Comparison of ENCODE assay signal across 8 mouse cellular contexts in the genomic region with DNA sequence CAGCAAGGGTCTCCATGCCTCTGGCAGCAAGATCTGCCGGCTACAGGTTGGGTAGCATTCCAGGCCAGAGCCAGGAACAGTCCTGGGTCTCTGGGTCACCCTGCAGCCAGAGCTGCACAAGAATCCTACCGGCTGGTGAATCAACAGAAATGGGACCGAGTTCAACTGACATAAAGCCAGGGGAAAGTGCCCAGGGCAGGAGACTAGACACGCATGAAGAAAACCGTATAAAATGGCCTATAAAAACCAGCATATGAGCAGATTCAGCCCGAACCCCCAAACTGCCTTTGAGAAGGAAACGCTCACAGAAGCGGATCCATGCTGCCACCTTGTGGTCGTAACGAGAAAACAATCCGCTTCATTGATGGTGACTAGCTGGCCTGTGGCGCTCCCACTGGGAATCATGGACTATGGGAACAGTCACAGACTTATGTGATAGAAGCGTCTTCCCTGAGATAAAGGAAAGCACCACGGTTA. TPM values are rescaled to one million over a fixed set of nuclear protein-coding genes. Genes with fewer than 3 reads are reported as not detected.
DNase-seq lines count a peak whose midpoint lies in the region; ATAC-seq and TF ChIP-seq lines count a peak whose summit lies in the region.

No protein-coding gene starts in this region.

- H3K4me3 ChIP-seq in ES-Bruce4 (ENCODE audit: low read depth, low read length), result no peak overlapping the region
- H3K4me3 ChIP-seq in forebrain, embryonic 11.5 days (ENCODE audit: low read depth, low read length), result no peak overlapping the region
- peak overlapping the region; percentile 37 for H3K4me3 ChIP-seq in heart, embryonic 16.5 days (ENCODE audit: low read length)
- H3K4me3 ChIP-seq in liver, embryonic 12.5 days, result no peak overlapping the region
- H3K4me3 ChIP-seq in stomach, embryonic 15.5 days (replicated peaks), result no peak overlapping the region

- no peak overlapping the region for H3K27ac ChIP-seq in ES-Bruce4 (ENCODE audit: insufficient read depth, low read length)
- no peak overlapping the region for H3K27ac ChIP-seq in forebrain, embryonic 11.5 days (ENCODE audit: low read depth, low read length)
- no peak overlapping the region for H3K27ac ChIP-seq in heart, embryonic 16.5 days (ENCODE audit: low read length)
- H3K27ac ChIP-seq in liver, embryonic 12.5 days, result no peak overlapping the region
- H3K27ac ChIP-seq in stomach, embryonic 15.5 days, result no peak overlapping the region

- ATAC-seq in forebrain, embryonic 11.5 days (replicated peaks; ENCODE audit: low FRiP score), result no peak
- no peak for ATAC-seq in heart, embryonic 16.5 days (replicated peaks; ENCODE audit: extremely low read depth, insufficient read depth, low FRiP score)
- no peak for ATAC-seq in liver, embryonic 12.5 days
- ATAC-seq in stomach, embryonic 15.5 days (ENCODE audit: insufficient read depth, low FRiP score, low read depth), result no peak

- no peak for TF ChIP-seq EP300 in ES-Bruce4 (IDR thresholded peaks at IDR 0.05; ENCODE audit: insufficient read depth, low read depth, low read length)

- TF ChIP-seq CTCF in ES-Bruce4 (IDR thresholded peaks at IDR 0.05; ENCODE audit: low read depth, low read length), result peak; percentile 93

- no peaks in the 10 kb centered on the region for H3K36me3 ChIP-seq in ES-Bruce4 (ENCODE audit: control insufficient read depth, insufficient read depth, low read length, poor library complexity, severe bottlenecking)
- H3K36me3 ChIP-seq in forebrain, embryonic 11.5 days (ENCODE audit: control insufficient read depth, insufficient read depth, low read length), result no peaks in the 10 kb centered on the region
- no peaks in the 10 kb centered on the region for H3K36me3 ChIP-seq in heart, embryonic 16.5 days (ENCODE audit: control insufficient read depth, insufficient read depth)
- H3K36me3 ChIP-seq in liver, embryonic 12.5 days, result no peaks in the 10 kb centered on the region
- no peaks in the 10 kb centered on the region for H3K36me3 ChIP-seq in stomach, embryonic 15.5 days

- no peak overlapping the region for H3K9ac ChIP-seq in ES-Bruce4 (ENCODE audit: low read depth, poor library complexity, severe bottlenecking)
- 0 out of 2 replicates have a peak overlapping the region, but pooled peaks have one; percentile 7 for H3K9ac ChIP-seq in forebrain, embryonic 11.5 days (ENCODE audit: low read length)
- 0 out of 2 replicates have a peak overlapping the region, but pooled peaks have one; percentile 38 for H3K9ac ChIP-seq in heart, embryonic 16.5 days (ENCODE audit: low read length)
- no peak overlapping the region for H3K9ac ChIP-seq in liver, embryonic 12.5 days
- no peak overlapping the region for H3K9ac ChIP-seq in stomach, embryonic 15.5 days

- H3K9me3 ChIP-seq in ES-Bruce4 (replicated peaks; ENCODE audit: control insufficient read depth, insufficient read depth, low read length, poor library complexity, severe bottlenecking), result no peaks in the 10 kb centered on the region
- no peaks in the 10 kb centered on the region for H3K9me3 ChIP-seq in forebrain, embryonic 11.5 days (ENCODE audit: control insufficient read depth, low read length)
- H3K9me3 ChIP-seq in heart, embryonic 16.5 days (replicated peaks; ENCODE audit: control insufficient read depth, low read length), result 0 out of 2 replicates have a peak, but pooled peaks cover 2% of the 10 kb centered on the region
- H3K9me3 ChIP-seq in liver, embryonic 12.5 days (replicated peaks), result no peaks in the 10 kb centered on the region
- no peaks in the 10 kb centered on the region for H3K9me3 ChIP-seq in stomach, embryonic 15.5 days

- H3K27me3 ChIP-seq in ES-Bruce4 (ENCODE audit: control insufficient read depth, insufficient read depth, low read length, poor library complexity, severe bottlenecking), result no peaks in the 10 kb centered on the region
- no peaks in the 10 kb centered on the region for H3K27me3 ChIP-seq in forebrain, embryonic 11.5 days (ENCODE audit: control insufficient read depth, insufficient read depth, low read length)
- H3K27me3 ChIP-seq in heart, embryonic 16.5 days (ENCODE audit: control insufficient read depth, insufficient read depth, low read length), result no peaks in the 10 kb centered on the region; the same call in none of the 2 replicates
- H3K27me3 ChIP-seq in liver, embryonic 12.5 days (replicated peaks), result 0 out of 2 replicates have a peak, but pooled peaks cover 5% of the 10 kb centered on the region
- H3K27me3 ChIP-seq in stomach, embryonic 15.5 days (replicated peaks), result no peaks in the 10 kb centered on the region

- H3K4me2 ChIP-seq in forebrain, embryonic 11.5 days (ENCODE audit: low read depth, low read length, severe bottlenecking), result peak overlapping the region; percentile 26; the same call in 1 of the 2 replicates
- H3K4me2 ChIP-seq in heart, embryonic 16.5 days (ENCODE audit: low read depth, low read length), result peak overlapping the region; percentile 59
- H3K4me2 ChIP-seq in liver, embryonic 12.5 days, result peak overlapping the region; percentile 45
- peak overlapping the region; percentile 48 for H3K4me2 ChIP-seq in stomach, embryonic 15.5 days

- DNase-seq in c-Kit-positive CD71-positive TER-119-negative erythroid progenitor cells, embryonic 14.5 days (ENCODE audit: low read depth), result peak; percentile 61
- peak; percentile 86 for DNase-seq in forebrain, embryonic 11.5 days (ENCODE audit: low spot score)
- peak; percentile 86 for DNase-seq in kidney, postnatal 14 days
- DNase-seq in natural killer cell, adult 2 months (ENCODE audit: low spot score in 2 of 2), result peak; percentile 39 to 65

- TF ChIP-seq POLR2A in ES-Bruce4 (IDR thresholded peaks at IDR 0.05; ENCODE audit: insufficient read depth, low read length), result no peak

- no peaks in the 10 kb centered on the region for H3K4me1 ChIP-seq in ES-Bruce4 (ENCODE audit: control insufficient read depth, insufficient read depth, low read length)
- H3K4me1 ChIP-seq in forebrain, embryonic 11.5 days (replicated peaks; ENCODE audit: control insufficient read depth, insufficient read depth, low read length), result 0 out of 2 replicates have a peak, but pooled peaks cover 1% of the 10 kb centered on the region
- H3K4me1 ChIP-seq in heart, embryonic 16.5 days (ENCODE audit: control insufficient read depth, insufficient read depth, low read length), result 0 out of 2 replicates have a peak, but pooled peaks cover 2% of the 10 kb centered on the region
- H3K4me1 ChIP-seq in liver, embryonic 12.5 days, result peaks cover 9% of the 10 kb centered on the region; the same call in 1 of the 2 replicates
- no peaks in the 10 kb centered on the region for H3K4me1 ChIP-seq in stomach, embryonic 15.5 days

- 6% methylated on average over 14 of the region's 14 CpGs for WGBS in forebrain, embryonic 11.5 days
- 3% methylated on average over 14 of the region's 14 CpGs for WGBS in heart, embryonic 16.5 days
- 7% methylated on average over 14 of the region's 14 CpGs for WGBS in liver, embryonic 12.5 days (ENCODE audit: insufficient replicate concordance)
- WGBS in stomach, embryonic 15.5 days, result 3% methylated on average over 14 of the region's 14 CpGs

RNA-seq across cellular contexts. Expression of a gene that starts 15.4 kb away (rescaled TPM):
- polyA plus RNA-seq in ES-Bruce4 (2011; ENCODE audit: insufficient read depth, insufficient read length, low read depth, missing spikeins), result not detected in 2 replicates
- 0.97 and 1.1 TPM in 2 replicates for polyA plus RNA-seq in forebrain, embryonic 11.5 days (2014; fragmentation: Nextera tagmentation; extraction: Ambion mirVana)
- 0.71 and 1.4 TPM in 2 replicates for polyA plus RNA-seq in heart, embryonic 16.5 days (2015; fragmentation: Nextera tagmentation; extraction: Ambion mirVana)
- polyA plus RNA-seq in liver, embryonic 12.5 days (2016; fragmentation: Nextera tagmentation; extraction: Ambion mirVana), result 0.59 and 0.68 TPM in 2 replicates
- 0.51 and 0.72 TPM in 2 replicates for polyA plus RNA-seq in stomach, embryonic 15.5 days (2015; fragmentation: Nextera tagmentation; extraction: Ambion mirVana)

RNA-seq across cellular contexts. Expression of a gene that starts 30.0 kb away (rescaled TPM):
- 15.6 and 17.7 TPM in 2 replicates for polyA plus RNA-seq in ES-Bruce4 (2011; ENCODE audit: insufficient read depth, insufficient read length, low read depth, missing spikeins)
- polyA plus RNA-seq in forebrain, embryonic 11.5 days (2014; fragmentation: Nextera tagmentation; extraction: Ambion mirVana), result 84.6 and 92.5 TPM in 2 replicates
- 121 and 127 TPM in 2 replicates for polyA plus RNA-seq in heart, embryonic 16.5 days (2015; fragmentation: Nextera tagmentation; extraction: Ambion mirVana)
- 54.2 and 57.3 TPM in 2 replicates for polyA plus RNA-seq in liver, embryonic 12.5 days (2016; fragmentation: Nextera tagmentation; extraction: Ambion mirVana)
- polyA plus RNA-seq in stomach, embryonic 15.5 days (2015; fragmentation: Nextera tagmentation; extraction: Ambion mirVana), result 88.0 and 94.6 TPM in 2 replicates

RNA-seq across cellular contexts. Expression of a gene that starts 30.0 kb away (rescaled TPM):
- polyA plus RNA-seq in ES-Bruce4 (2011; ENCODE audit: insufficient read depth, insufficient read length, low read depth, missing spikeins), result 84.8 and 90.2 TPM in 2 replicates
- polyA plus RNA-seq in forebrain, embryonic 11.5 days (2014; fragmentation: Nextera tagmentation; extraction: Ambion mirVana), result 146 and 149 TPM in 2 replicates
- polyA plus RNA-seq in heart, embryonic 16.5 days (2015; fragmentation: Nextera tagmentation; extraction: Ambion mirVana), result 64.4 and 64.5 TPM in 2 replicates
- polyA plus RNA-seq in liver, embryonic 12.5 days (2016; fragmentation: Nextera tagmentation; extraction: Ambion mirVana), result 57.0 and 57.2 TPM in 2 replicates
- 94.6 and 95.5 TPM in 2 replicates for polyA plus RNA-seq in stomach, embryonic 15.5 days (2015; fragmentation: Nextera tagmentation; extraction: Ambion mirVana)

RNA-seq across cellular contexts. Expression of a gene that starts 39.7 kb away (rescaled TPM):
- polyA plus RNA-seq in ES-Bruce4 (2011; ENCODE audit: insufficient read depth, insufficient read length, low read depth, missing spikeins), result not detected in 2 replicates
- polyA plus RNA-seq in forebrain, embryonic 11.5 days (2014; fragmentation: Nextera tagmentation; extraction: Ambion mirVana), result 0.07 TPM in 1 of 2 replicates, not detected in the other
- polyA plus RNA-seq in heart, embryonic 16.5 days (2015; fragmentation: Nextera tagmentation; extraction: Ambion mirVana), result 0.05 and 0.16 TPM in 2 replicates
- 0.30 and 0.36 TPM in 2 replicates for polyA plus RNA-seq in liver, embryonic 12.5 days (2016; fragmentation: Nextera tagmentation; extraction: Ambion mirVana)
- polyA plus RNA-seq in stomach, embryonic 15.5 days (2015; fragmentation: Nextera tagmentation; extraction: Ambion mirVana), result 1.4 and 2.3 TPM in 2 replicates

Comparison
In these comparisons a context has a peak if more than half of its experiments do, and no peak if none do; other contexts are left out.
1. H3K9ac ChIP-seq: peak in forebrain, embryonic 11.5 days (single experiment) and heart, embryonic 16.5 days (single experiment); none in ES-Bruce4 (single experiment), liver, embryonic 12.5 days (single experiment) and stomach, embryonic 15.5 days (single experiment).
2. Peak in every context shown above with its lines, with median percentiles within 50 percentile points of each other: DNase-seq and H3K4me2 ChIP-seq.